Mouse (Mus musculus) macrophage (primary cell): Measurements from ENCODE around the gene Gtf2i. TPM values are rescaled to one million over a fixed set of nuclear protein-coding genes. Genes with fewer than 3 reads are reported as not detected.

ENCODE experiments used
- H3K27ac ChIP-seq: fragments of 350-480 bp; formaldehyde crosslinking; 2 replicates; pipeline ENCODE4 v1.9.0; 2021
- H3K36me3 ChIP-seq: fragments of 350-480 bp; formaldehyde crosslinking; 2 replicates; pipeline ENCODE4 v1.9.0; 2021; ENCODE audit errors: inconsistent target
- H3K4me3 ChIP-seq: fragments of 350-480 bp; formaldehyde crosslinking; 2 replicates; pipeline ENCODE4 v1.9.0; 2021; ENCODE audit errors: inconsistent target
- H3K79me2 ChIP-seq: fragments of 350-480 bp; formaldehyde crosslinking; 2 replicates; pipeline ENCODE4 v1.9.0; 2021; ENCODE audit errors: inconsistent target
- WGBS: methylation state at CpG from one replicate; pipeline ENCODE4 v1.1.7; 2026; ENCODE audit warnings: inconsistent platforms; ENCODE audit not compliant: missing documents; 5-methylcytosine and 5-hydroxymethylcytosine counted together
- polyA plus RNA-seq: library from polyadenylated mRNA; stranded (reverse); fragments of 250-400 nt; gene quantifications from 3 replicates; pipeline ENCODE4 v1.2.4, GENCODE M21; 2018; ENCODE audit warnings: inconsistent platforms

The Gtf2i gene
- polyA plus RNA-seq, 1 experiment from 2014 or later = 75.2 TPM

GRCm38 (mm10) chr5:134236241-134236640 is 78.3 kb downstream of the Gtf2i start:
- Histone ChIP-seq H3K4me3 (no peak overlapping the region), H3K79me2 (no peaks in the 10 kb centered on the region), H3K27ac (no peak overlapping the region), H3K36me3 (peaks cover 43% of the 10 kb centered on the region)
- WGBS = 71% methylated on average over 3 of the region's 3 CpGs

DNA sequence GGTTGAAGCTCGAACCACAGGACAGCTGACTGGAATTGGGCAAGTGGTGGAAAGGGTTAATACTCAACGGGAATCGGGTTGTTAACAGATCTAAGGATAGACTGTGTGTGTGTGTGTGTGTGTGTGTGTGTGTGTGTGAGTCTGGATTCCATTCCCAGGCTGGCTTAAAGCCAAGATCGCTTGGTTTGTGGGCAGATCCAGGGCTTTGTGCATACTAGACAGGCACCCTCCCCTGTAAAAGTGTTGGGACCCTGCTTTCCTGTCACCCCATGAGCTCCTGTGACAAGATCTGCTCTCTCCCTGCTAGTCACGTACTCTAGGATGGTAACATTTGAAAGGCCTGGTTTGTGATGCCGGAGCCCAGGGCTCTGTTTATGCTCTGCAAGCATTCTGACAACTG is 79.4 kb downstream of the Gtf2i start:
- Histone ChIP-seq H3K4me3 (no peak overlapping the region), H3K36me3 (peaks cover 32% of the 10 kb centered on the region), H3K27ac (no peak overlapping the region), H3K79me2 (no peaks in the 10 kb centered on the region)
- WGBS = 62% methylated on average over 6 of the region's 6 CpGs

DNA sequence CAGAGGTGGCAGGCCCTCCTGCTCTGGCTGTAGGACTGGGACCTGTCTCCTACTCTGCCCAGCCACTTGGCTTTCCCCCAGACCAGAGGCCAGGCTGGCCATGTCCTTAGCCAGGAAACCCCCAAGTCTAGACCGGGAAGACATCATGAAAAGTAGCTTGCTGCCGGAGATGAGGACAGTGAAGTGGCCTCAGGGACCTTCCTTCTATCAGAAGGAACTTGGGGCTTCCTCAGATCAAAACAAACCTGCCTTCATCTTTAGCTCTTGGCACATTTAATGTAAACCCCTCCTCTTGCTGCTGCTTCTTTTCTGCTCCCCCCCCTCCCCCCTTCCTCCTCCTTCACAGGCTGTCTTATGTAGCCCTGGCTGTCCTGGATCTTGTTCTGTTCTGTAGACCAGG is 80.4 kb downstream of the Gtf2i start:
- 36% methylated on average over 2 of the region's 2 CpGs for WGBS
- Histone ChIP-seq H3K27ac (peak overlapping the region; percentile 95; the same call in 1 of the 2 replicates), H3K36me3 (peaks cover 22% of the 10 kb centered on the region), H3K79me2 (peaks cover 3% of the 10 kb centered on the region), H3K4me3 (no peak overlapping the region)

DNA sequence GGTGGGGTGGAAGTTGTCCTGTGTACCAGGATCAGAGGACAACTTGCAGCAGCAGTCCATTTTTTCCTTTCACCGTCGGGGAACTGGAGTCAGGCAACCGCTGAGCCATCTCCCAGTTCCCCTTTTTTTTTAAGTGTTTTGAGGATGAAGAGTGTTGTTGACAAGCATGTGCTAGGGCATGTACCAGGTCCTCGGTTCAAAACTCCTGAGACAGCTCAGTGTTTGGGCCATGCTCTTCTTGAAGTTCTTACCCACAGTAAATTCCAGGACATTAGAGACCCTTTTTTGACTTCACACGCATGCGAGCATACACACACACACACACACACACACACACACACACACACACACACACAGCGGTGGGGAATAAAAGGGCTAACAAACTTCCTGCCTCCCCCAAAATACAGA is 81.3 kb downstream of the Gtf2i start:
- H3K4me3 ChIP-seq = no peak overlapping the region
- H3K36me3 ChIP-seq = peaks cover 13% of the 10 kb centered on the region
- peaks cover 13% of the 10 kb centered on the region for H3K79me2 ChIP-seq
- peak overlapping the region; percentile 95 for H3K27ac ChIP-seq
- 8% methylated on average over 7 of the region's 7 CpGs for WGBS

DNA sequence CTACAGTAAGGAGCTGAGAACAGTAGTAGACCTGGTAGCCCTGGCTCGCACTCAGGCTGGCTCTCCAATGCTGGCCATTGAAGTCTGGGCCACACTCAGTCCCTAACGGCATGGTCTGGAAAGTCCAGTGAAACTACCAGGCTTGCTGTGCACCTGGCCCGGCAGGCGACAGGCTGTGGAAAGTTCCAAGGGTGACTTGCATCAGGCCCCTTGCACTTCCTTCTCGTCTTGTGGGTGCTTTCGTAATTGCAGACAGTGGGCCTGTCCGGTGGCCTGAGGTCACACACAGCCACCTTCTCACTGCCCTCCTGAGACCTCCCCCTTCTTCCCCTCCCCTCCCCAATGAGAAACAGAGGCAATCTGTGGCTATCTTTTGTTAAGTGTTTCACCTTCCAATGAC is 82.0 kb downstream of the Gtf2i start:
- under 1% methylated on average over 7 of the region's 7 CpGs for WGBS
- Histone ChIP-seq H3K79me2 (peaks cover 19% of the 10 kb centered on the region), H3K4me3 (no peak overlapping the region), H3K36me3 (peaks cover 6% of the 10 kb centered on the region), H3K27ac (peak overlapping the region; percentile 95)

DNA sequence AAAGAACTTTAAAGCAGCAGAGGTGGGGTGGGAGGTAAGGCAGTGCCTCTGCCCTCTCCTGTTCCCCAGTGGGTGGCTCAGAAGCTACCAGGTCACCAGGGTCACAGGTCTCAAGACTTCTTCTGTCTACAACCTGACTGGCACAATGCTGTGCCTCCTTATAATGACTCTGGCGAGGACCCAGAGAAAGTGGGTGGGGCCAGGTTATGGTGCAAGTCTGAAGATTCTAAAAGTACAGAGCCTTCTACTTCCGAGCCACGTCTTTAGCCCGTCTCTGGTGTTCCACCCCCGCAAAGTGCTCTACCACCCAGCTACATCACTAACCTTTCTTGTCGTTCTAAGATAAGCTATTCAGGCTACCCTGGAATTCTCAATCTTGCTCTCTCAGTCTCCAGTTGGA is 82.4 kb downstream of the Gtf2i start:
- H3K79me2 ChIP-seq = peaks cover 24% of the 10 kb centered on the region
- H3K27ac ChIP-seq = peak overlapping the region; percentile 95
- H3K4me3 ChIP-seq = no peak overlapping the region
- H3K36me3 ChIP-seq = peaks cover 4% of the 10 kb centered on the region; the same call in 1 of the 2 replicates
- WGBS = 16% methylated on average over 6 of the region's 6 CpGs

- WGBS = 10% methylated on average over 4 of the region's 5 CpGs
- no peak overlapping the region for H3K4me3 ChIP-seq
- H3K27ac ChIP-seq = peak overlapping the region; percentile 95
- peaks cover 10% of the 10 kb centered on the region; the same call in 1 of the 2 replicates for H3K36me3 ChIP-seq
- H3K79me2 ChIP-seq = peaks cover 31% of the 10 kb centered on the region
Observed at GRCm38 (mm10) chr5:134231376-134231775, 83.2 kb downstream of the Gtf2i start.

GRCm38 (mm10) chr5:134229391-134229790 is 85.2 kb downstream of the Gtf2i start, which contains the start of gene Ncf1:
Gene Ncf1, minus strand, starts transcription at chr5:134229625.
- peak within 1 kb of the TSS; percentile 78 for H3K4me3 ChIP-seq
- H3K79me2 ChIP-seq = peaks cover 51% of the 10 kb centered on the region
- H3K36me3 ChIP-seq = peaks cover 30% of the 10 kb centered on the region; the same call in 1 of the 2 replicates
- WGBS = 2% methylated on average over 7 of the region's 7 CpGs
- peak within 1 kb of the TSS; percentile 95 for H3K27ac ChIP-seq

- H3K27ac ChIP-seq = peak overlapping the region; percentile 95
- 11% methylated on average over 6 of the region's 6 CpGs for WGBS
- peak overlapping the region; percentile 78 for H3K4me3 ChIP-seq
Observed at GRCm38 (mm10) chr5:134228249-134228638, 86.3 kb downstream of the Gtf2i start.

GRCm38 (mm10) chr5:134227574-134228248 is 86.8 kb downstream of the Gtf2i start:
- Histone ChIP-seq H3K79me2 (peaks cover 60% of the 10 kb centered on the region), H3K36me3 (peaks cover 47% of the 10 kb centered on the region), H3K4me3 (peak overlapping the region; percentile 78), H3K27ac (peak overlapping the region; percentile 95)
- 12% methylated on average over 11 of the region's 11 CpGs for WGBS

More at GRCm38 (mm10) chr5:134228249-134228638, 86.3 kb downstream of the Gtf2i start:
- Histone ChIP-seq H3K36me3 (peaks cover 42% of the 10 kb centered on the region), H3K79me2 (peaks cover 60% of the 10 kb centered on the region)

DNA sequence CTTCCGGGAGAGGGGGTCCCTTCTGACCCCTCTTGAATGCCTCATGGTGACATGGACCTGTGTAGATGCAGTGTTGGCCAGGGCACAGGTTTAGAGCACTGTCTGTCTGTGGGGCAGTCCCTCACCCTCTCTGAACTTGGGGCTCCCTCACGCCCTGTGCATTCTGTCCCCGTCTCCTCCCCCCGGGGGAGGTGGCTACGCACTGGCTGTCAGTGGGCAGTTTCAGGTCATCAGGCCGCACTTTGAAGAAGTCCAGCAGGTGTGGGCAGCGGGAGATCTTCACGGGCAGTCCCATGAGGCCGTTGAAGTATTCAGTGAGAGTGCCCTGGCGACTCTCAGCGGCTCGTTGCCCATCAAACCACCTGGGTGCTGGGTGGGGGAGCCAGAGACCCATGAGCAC is 87.6 kb downstream of the Gtf2i start:
- Histone ChIP-seq H3K4me3 (peak overlapping the region; percentile 78; the same call in 1 of the 2 replicates), H3K36me3 (peaks cover 54% of the 10 kb centered on the region), H3K79me2 (peaks cover 60% of the 10 kb centered on the region), H3K27ac (no peak overlapping the region)
- 79% methylated on average over 12 of the region's 12 CpGs for WGBS

DNA sequence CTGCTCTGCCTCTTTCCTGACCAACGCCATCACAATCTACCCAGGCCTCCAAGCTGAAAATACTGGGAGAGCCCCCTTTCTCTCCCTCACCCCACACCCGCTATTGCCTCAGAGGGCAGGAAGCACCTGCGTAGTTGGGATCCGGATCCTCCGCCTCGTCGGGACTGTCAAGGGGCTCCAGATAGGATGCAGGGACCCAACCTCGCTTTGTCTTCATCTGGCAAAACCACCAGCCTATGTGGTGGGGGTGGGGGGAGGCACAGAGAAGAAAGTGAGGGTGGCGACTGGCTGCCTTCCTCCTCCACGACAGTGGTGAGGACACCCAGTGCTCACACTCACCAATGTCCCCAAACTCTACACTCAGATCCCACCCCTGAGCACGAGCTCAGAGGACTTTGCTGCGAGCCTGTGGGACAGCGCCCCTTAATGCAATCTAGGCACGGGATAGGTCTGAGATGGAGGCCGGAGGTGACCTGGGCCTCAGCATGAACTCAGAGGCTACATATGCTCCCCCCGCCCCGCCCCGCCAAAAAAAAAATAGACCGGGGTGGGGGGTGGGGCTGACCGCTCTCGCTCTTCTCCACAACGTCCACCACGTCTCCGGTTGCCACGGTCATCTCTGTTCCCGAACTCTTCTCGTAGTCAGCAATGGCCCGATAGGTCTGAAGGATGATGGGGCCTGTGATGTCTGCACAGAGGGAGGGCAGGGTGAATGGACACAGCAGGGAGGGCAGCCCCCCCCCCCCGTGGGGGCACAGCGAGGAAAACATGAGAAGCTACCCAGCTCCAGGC is 89.3 kb downstream of the Gtf2i start:
- no peak overlapping the region for H3K4me3 ChIP-seq
- peaks cover 60% of the 10 kb centered on the region for H3K79me2 ChIP-seq
- peaks cover 69% of the 10 kb centered on the region for H3K36me3 ChIP-seq
- no peak overlapping the region for H3K27ac ChIP-seq
- WGBS = 52% methylated on average over 28 of the region's 30 CpGs

DNA sequence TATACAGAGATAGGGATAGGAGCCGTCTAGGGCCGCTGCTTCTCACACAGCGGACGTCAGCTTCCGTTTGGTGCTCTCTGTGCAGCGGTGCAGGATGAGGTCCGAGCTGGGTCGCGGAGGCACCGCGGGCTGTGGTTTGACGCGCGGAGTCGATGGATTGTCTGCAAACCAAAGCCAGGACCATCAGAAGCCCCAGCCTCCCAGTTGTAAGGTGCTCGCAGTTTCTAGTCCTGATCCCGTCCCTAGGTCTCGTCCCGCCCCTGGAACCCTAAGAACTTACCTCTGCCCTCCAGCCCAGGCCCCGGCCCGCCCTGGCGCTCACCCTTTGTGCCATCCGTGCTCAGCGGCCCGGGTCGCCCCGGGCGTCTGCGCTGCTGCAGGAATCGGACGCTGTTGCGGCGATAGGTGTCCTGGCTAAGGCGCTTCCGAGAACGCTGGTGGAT is 92.8 kb downstream of the Gtf2i start:
- H3K79me2 ChIP-seq = peaks cover 33% of the 10 kb centered on the region
- peaks cover 74% of the 10 kb centered on the region for H3K36me3 ChIP-seq
- H3K4me3 ChIP-seq = no peak overlapping the region
- 51% methylated on average over 26 of the region's 36 CpGs for whole genome bisulfite sequencing
- no peak overlapping the region for H3K27ac ChIP-seq

- no peak overlapping the region for H3K27ac ChIP-seq
- peaks cover 69% of the 10 kb centered on the region for H3K36me3 ChIP-seq
- 62% methylated on average over 4 of the region's 4 CpGs for WGBS
- peaks cover 28% of the 10 kb centered on the region for H3K79me2 ChIP-seq
- H3K4me3 ChIP-seq = no peak overlapping the region
Observed at GRCm38 (mm10) chr5:134221278-134221677, 93.3 kb downstream of the Gtf2i start.

DNA sequence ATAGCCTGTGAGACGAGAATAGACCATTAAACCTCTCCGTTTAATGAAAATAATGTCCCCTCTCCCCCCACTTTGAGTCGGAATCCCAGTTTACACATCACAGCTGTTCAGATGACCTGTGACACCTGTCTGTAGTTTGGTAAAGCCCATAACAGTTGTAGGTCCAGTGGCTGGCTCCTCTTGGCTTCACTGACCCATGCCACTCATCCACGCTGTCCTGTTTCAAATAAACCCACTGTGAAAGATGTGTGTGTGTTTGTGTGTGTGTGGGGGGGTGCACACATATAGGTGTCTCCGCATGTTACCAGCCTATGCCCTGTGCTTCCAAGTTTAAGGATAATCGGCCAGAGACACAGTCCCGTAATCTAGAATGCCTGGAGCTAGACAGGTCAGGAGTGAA is 96.7 kb downstream of the Gtf2i start:
- H3K79me2 ChIP-seq = no peaks in the 10 kb centered on the region
- no peak overlapping the region for H3K4me3 ChIP-seq
- H3K36me3 ChIP-seq = peaks cover 36% of the 10 kb centered on the region
- WGBS = 95% methylated on average over 5 of the region's 7 CpGs
- H3K27ac ChIP-seq = no peak overlapping the region
